Comparison of ENCODE assay signal across 8 mouse cellular contexts in genomic region chr12:78910684-78911461, GRCm38 (mm10). TPM values are rescaled to one million over a fixed set of nuclear protein-coding genes. Genes with fewer than 3 reads are reported as not detected.
A peak's percentile ranks its signal among the peaks of the same experiment; 100 is the strongest.
DNase-seq lines count a peak whose midpoint lies in the region; ATAC-seq and TF ChIP-seq lines count a peak whose summit lies in the region.

No protein-coding gene starts in this region.

- TF ChIP-seq CTCF in E14TG2a.4 (conservative IDR thresholded peaks at IDR 0.05; ENCODE audit: low read length) = no peak; the same call in 1 of the 2 replicates
- no peak for TF ChIP-seq CTCF in heart, postnatal 0 days (IDR thresholded peaks at IDR 0.05; ENCODE audit: low read depth)
- TF ChIP-seq CTCF in thymus, adult 2 months (IDR thresholded peaks at IDR 0.05; ENCODE audit: borderline replicate concordance, control insufficient read depth, extremely low read depth, insufficient read depth, low read length, poor library complexity) = no peak

- ATAC-seq in heart, postnatal 0 days (ENCODE audit: insufficient read depth, low read depth) = peak; percentile 51; the same call in 1 of the 2 replicates
- ATAC-seq in megakaryocyte progenitor cell, adult 5-6 weeks (replicated peaks; ENCODE audit: poor library complexity) = peak; percentile 64

- peaks cover 56% of the 10 kb centered on the region for H3K27me3 ChIP-seq in E14TG2a.4 (ENCODE audit: insufficient read depth, low read length)
- peaks cover 29% of the 10 kb centered on the region; the same call in 1 of the 2 replicates for H3K27me3 ChIP-seq in heart, postnatal 0 days (ENCODE audit: control insufficient read depth, insufficient read depth, low read length)
- peaks cover 15% of the 10 kb centered on the region for H3K27me3 ChIP-seq in thymus, adult 2 months (ENCODE audit: control insufficient read depth, insufficient read depth, low read length)

- peaks cover 13% of the 10 kb centered on the region for H3K9me3 ChIP-seq in E14TG2a.4 (ENCODE audit: low read length)
- no peaks in the 10 kb centered on the region; the same call in 1 of the 2 replicates for H3K9me3 ChIP-seq in heart, postnatal 0 days (replicated peaks; ENCODE audit: control insufficient read depth, low read length)

- peak; percentile 43 for DNase-seq in ZHBTc4 (ENCODE audit: low read depth, low spot score)
- peak; percentile 29 for DNase-seq in heart, postnatal 0 days (ENCODE audit: low spot score)
- DNase-seq in ovary, adult 18-20 months (ENCODE audit: low spot score) = no peak
- DNase-seq in cerebellum, postnatal 25 days = no peak
- no peak for DNase-seq in urinary bladder, postnatal 4 days (ENCODE audit: low spot score in 2 of 2)
- no peak for DNase-seq in thymus, adult 2 months

- peak overlapping the region; percentile 78 for H3K4me2 ChIP-seq in heart, postnatal 0 days (ENCODE audit: low read depth, low read length)

- H3K9ac ChIP-seq in heart, postnatal 0 days (replicated peaks; ENCODE audit: low read depth, low read length) = peak overlapping the region; percentile 33

- no peak for TF ChIP-seq POLR2A in thymus, adult 2 months (IDR thresholded peaks at IDR 0.05; ENCODE audit: control insufficient read depth, extremely low read depth, insufficient read depth, low read length, poor library complexity)

- H3K4me3 ChIP-seq in E14TG2a.4 (replicated peaks; ENCODE audit: low read length) = peak overlapping the region; percentile 70
- peak overlapping the region; percentile 47 for H3K4me3 ChIP-seq in heart, postnatal 0 days (ENCODE audit: low read depth, low read length)
- no peak overlapping the region for H3K4me3 ChIP-seq in thymus, adult 2 months (ENCODE audit: control insufficient read depth, insufficient read depth, low read length)

- no peak overlapping the region for H3K27ac ChIP-seq in heart, postnatal 0 days (ENCODE audit: low read depth)
- H3K27ac ChIP-seq in thymus, adult 2 months (ENCODE audit: control insufficient read depth, insufficient read depth, low read length) = no peak overlapping the region

- H3K4me1 ChIP-seq in E14TG2a.4 (replicated peaks; ENCODE audit: low read depth, low read length) = peaks cover 46% of the 10 kb centered on the region
- peaks cover 9% of the 10 kb centered on the region for H3K4me1 ChIP-seq in heart, postnatal 0 days (ENCODE audit: control insufficient read depth, insufficient read depth)
- H3K4me1 ChIP-seq in thymus, adult 2 months (replicated peaks; ENCODE audit: control insufficient read depth, insufficient read depth, low read length) = peaks cover 12% of the 10 kb centered on the region

- no peak for TF ChIP-seq EP300 in heart, postnatal 0 days (IDR thresholded peaks at IDR 0.05; ENCODE audit: low read depth)

- WGBS in heart, postnatal 0 days = 15% methylated on average over 16 of the region's 16 CpGs
- 20% methylated on average over 16 of the region's 16 CpGs for WGBS in thymus, adult 2 months

- H3K36me3 ChIP-seq in E14TG2a.4 (ENCODE audit: insufficient read depth, low read length) = no peaks in the 10 kb centered on the region
- H3K36me3 ChIP-seq in heart, postnatal 0 days (replicated peaks; ENCODE audit: control insufficient read depth, insufficient read depth, low read length) = no peaks in the 10 kb centered on the region
- H3K36me3 ChIP-seq in thymus, adult 2 months (ENCODE audit: control insufficient read depth, insufficient read depth, low read length) = no peaks in the 10 kb centered on the region

RNA-seq across cellular contexts. Expression of gene Plek2, which starts 4.1 kb away (rescaled TPM):
- 2.2 and 3.2 TPM in 2 replicates for total RNA-seq in heart, postnatal 0 days (2014; rRNA removed; ENCODE audit: low replicate concordance)
- polyA plus RNA-seq in heart, postnatal 0 days (2015; fragmentation: Nextera tagmentation; extraction: Ambion mirVana) = 0.70 and 0.75 TPM in 2 replicates
- total RNA-seq in megakaryocyte progenitor cell, adult 5-6 weeks (2015) = not detected in 2 replicates
- not detected in 2 replicates for total RNA-seq in megakaryocyte progenitor cell, adult 5-6 weeks (2017)
- 1.4 and 1.9 TPM in 2 replicates for polyA plus RNA-seq in thymus, adult 2 months (2012; rRNA removed)

RNA-seq across cellular contexts. Expression of gene Eif2s1, which starts 49.3 kb away (rescaled TPM):
- total RNA-seq in heart, postnatal 0 days (2014; rRNA removed; ENCODE audit: low replicate concordance) = 37.7 and 53.4 TPM in 2 replicates
- 101 and 103 TPM in 2 replicates for polyA plus RNA-seq in heart, postnatal 0 days (2015; fragmentation: Nextera tagmentation; extraction: Ambion mirVana)
- total RNA-seq in megakaryocyte progenitor cell, adult 5-6 weeks (2015) = 182 and 193 TPM in 2 replicates
- 111 and 115 TPM in 2 replicates for total RNA-seq in megakaryocyte progenitor cell, adult 5-6 weeks (2017)
- 15.9 and 20.8 TPM in 2 replicates for polyA plus RNA-seq in thymus, adult 2 months (2012; rRNA removed)

RNA-seq across cellular contexts. Expression of gene Atp6v1d, which starts 49.4 kb away (rescaled TPM):
- total RNA-seq in heart, postnatal 0 days (2014; rRNA removed; ENCODE audit: low replicate concordance) = 41.0 and 42.9 TPM in 2 replicates
- polyA plus RNA-seq in heart, postnatal 0 days (2015; fragmentation: Nextera tagmentation; extraction: Ambion mirVana) = 109 and 127 TPM in 2 replicates
- 71.3 and 72.6 TPM in 2 replicates for total RNA-seq in megakaryocyte progenitor cell, adult 5-6 weeks (2015)
- 27.9 and 35.2 TPM in 2 replicates for total RNA-seq in megakaryocyte progenitor cell, adult 5-6 weeks (2017)
- polyA plus RNA-seq in thymus, adult 2 months (2012; rRNA removed) = 19.0 and 28.1 TPM in 2 replicates

Comparison
In these comparisons a context has a peak if more than half of its experiments do, and no peak if none do; other contexts are left out.
1. DNase-seq: peak in ZHBTc4 (single experiment) and heart, postnatal 0 days (single experiment); none in ovary, adult 18-20 months (single experiment), cerebellum, postnatal 25 days (0 of 2), urinary bladder, postnatal 4 days (0 of 2) and thymus, adult 2 months (single experiment).